Mouse (Mus musculus) forelimb bud, embryonic 11.5 days (tissue): ENCODE results near the gene Unc93b1.

Source experiments
- DNase-seq: peaks from one replicate; pipeline ENCODE4 v3.0.0-alpha.2; 2012; ENCODE audit warnings: low read depth, low spot score

Unc93b1 gene

GRCm38 (mm10) chr19:3913692-3914091, 21.3 kb upstream of the Unc93b1 start:
- no peak for DNase-seq

GRCm38 (mm10) chr19:3914535-3914934, 20.5 kb upstream of the Unc93b1 start:
- DNase-seq, result no peak

DNA sequence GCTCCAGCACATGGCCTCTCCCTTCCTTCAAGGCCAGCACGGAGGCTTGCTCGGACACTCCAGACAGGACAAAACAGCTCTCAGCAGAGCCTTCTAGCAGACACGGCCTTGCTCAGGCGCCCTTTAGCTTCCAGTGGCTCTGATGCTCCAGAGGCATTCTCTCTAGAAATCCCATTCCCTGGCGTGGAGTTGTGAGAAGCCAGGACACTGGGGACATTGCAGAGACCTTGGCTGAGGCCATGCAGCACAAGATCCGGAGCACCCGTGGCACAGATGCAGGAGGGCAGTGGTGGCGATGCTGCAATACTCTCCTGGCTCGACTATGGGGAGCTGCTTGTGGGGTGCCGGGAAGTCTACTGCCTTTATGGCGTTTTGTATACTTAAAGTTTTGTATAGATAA, 18.3 kb upstream of the Unc93b1 start:
- no peak for DNase-seq

- no peak for DNase-seq
Measured at GRCm38 (mm10) chr19:3919928-3920327, 15.1 kb upstream of the Unc93b1 start.

DNA sequence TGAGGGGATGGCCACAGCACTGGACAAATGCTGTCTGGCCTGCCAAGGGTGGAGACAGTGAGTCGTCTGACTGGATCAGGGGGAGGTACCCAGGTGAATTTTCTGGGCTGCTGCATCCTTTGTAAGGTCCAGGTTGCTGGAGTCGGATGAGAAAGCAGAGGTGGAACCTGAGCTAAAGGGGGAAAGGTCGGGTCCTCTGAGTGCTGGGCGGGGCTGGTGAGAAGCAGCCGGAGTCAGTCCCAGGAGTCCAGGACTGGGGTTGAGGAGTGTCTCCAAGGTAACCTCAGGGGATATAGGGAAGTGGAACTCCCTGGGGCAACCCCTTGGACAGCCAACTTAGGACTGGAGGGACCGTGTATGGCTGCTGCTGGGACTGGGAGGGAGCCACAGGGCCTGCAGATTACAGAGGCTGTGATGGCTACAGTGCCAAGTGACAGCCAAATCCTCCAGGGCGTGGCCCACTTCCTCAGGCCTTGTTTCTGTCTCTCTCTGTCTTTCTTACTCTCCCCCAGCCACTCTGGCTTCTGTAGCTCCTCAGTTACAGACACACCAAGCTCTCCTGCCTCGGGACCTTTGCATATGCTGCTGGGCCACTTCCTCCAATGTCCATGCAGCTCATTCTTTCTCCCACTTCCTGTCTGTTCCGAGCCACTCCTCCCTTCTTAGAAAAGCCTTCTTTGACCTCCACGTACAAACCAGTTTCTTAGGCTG, 12.2 kb upstream of the Unc93b1 start:
- no peak for DNase-seq

DNA sequence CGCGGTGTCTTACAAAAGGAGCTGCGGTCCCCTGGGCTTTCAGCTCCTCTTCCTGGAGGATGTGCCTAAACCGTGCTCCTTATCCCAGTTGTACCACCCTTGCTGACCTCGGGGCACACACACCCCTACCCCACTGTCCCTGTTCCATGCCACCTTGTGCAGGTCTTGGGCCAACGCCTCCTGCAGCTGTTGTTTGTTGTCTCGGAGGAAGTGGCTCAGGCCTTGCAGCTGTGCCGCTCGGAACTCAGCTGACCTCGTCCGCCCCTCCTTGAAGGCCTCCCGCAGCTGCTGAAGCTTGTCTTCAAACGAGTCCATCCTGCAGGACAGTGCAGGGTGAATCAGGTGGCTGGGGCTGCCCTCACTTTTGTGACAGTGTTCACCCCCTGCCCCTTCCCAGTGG, 11.4 kb upstream of the Unc93b1 start:
- DNase-seq, result no peak

DNA sequence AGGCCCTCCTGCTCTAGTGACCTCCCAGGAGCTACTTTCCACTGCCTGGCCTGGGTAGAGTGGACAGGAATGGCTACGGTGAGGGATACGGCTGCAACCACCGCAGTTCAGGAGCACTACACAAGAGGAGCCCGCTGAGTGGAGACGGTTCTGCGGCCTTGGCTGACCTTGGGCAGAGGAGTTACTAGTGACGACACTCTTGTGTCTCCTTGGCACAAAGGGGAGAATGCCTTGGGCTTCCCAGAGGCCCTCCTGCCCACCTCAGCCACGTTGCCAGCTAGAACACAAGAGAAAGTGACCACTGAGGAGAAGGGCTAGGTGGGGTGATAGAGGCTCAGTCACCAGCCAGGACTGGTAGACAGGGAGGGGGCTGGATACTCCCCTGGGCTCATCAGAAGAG, 10.8 kb upstream of the Unc93b1 start:
- DNase-seq, result no peak

DNA sequence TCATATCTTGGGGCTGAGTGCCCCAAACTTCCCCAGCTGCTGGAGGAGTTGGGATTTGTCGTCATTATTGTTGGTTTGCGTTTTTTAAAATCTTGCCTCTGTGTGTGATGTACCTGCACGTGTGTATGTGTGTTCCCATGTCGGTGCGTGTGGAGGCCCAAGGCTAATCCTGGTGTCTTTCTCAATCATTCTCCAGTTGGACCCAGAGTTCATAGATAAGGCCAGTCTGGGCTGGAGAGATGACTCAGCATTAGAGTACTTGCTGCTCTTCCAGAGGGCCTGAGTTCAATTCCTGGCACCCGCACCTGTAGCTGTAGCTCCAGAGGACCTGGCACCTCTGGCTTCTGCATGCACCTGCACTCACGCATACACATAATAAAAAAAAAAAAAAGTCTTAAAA, 10.1 kb upstream of the Unc93b1 start:
- no peak for DNase-seq

- no peak for DNase-seq
Measured at GRCm38 (mm10) chr19:3925859-3926258, 9.1 kb upstream of the Unc93b1 start.

GRCm38 (mm10) chr19:3926279-3926678, 8.7 kb upstream of the Unc93b1 start:
- DNase-seq, result no peak

GRCm38 (mm10) chr19:3926685-3927084, 8.3 kb upstream of the Unc93b1 start:
- no peak for DNase-seq

DNA sequence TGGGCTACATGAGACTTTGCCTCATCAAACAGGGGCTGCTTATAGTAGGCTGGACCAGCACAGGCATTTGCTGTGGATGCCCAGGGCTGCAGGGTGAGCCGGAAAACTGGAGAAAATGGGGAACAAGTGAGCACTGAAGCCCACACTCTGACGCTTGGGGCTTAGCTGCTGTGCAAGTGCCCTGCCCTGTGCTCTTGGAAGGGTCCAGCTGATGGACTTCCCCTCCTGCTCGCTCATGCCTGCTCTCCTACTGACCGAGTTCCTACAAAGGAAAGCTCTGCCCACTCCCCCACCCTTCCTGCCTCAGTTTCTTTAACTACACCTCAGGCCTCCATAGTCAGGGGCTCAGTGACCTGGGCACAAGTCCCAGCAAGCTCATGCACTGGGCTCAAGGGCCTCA, 7.0 kb upstream of the Unc93b1 start:
- no peak for DNase-seq

DNA sequence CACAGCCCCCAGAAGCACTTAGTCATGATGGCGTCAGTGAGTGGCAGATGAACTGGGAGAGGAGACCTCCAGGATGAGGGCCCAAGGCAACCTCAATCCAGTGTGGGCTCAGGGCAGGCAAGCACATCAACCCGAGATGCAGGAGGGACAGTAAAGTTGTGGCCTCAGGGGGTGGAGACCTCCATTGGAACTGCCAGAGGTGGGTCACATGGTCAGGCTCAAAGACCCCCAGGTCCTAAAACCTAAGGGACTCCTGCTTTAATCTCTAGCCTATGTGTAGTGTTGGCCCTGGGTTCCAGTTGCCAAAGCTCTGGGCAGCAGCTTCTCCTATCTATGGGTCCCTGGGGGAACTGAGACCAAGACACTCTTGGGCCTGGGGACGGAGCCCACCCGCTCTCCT, 6.2 kb upstream of the Unc93b1 start:
- DNase-seq, result no peak

GRCm38 (mm10) chr19:3929211-3929941, 5.6 kb upstream of the Unc93b1 start, which contains the start of gene Aldh3b1:
Aldh3b1 (minus strand) TSS chr19:3929808.
- no peak for DNase-seq

DNA sequence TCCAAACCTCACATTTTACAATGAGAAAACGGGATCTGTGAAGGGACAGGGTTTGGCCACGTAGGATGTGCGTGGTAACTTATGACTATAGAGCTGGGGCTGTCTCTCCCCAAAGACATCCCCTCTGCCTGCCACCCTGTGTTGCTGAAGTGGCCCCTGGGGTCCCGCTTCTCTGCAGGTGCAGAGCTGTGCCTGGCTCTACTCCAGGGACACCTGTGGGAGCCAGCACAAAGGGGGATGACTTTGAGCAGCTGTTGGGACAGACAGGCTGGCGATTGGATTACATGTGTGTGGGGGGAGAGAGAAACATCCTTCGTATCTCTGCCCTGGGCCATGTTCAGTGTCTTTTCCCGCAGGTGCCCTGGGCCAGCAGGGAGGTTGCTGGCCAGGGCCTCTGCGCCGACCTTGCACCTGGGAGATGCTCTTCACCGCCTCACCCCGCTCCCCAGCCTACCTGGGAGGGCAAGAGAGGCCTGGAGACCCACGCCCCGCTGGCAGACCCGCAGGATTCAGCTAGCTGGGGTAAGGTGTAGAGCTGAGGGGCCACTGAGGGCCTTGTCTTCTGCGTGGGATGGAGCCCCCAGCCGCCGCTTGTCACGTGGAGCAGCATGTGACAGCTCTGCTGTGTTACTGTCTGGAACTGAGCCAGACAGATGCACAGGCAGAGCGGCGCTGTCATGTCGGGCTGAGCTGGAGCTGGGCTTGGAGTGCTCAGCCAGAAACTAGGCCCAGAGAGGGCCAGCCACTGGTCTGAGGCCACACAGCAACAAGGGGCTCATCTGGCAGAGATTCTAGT, 4.5 kb upstream of the Unc93b1 start:
- DNase-seq, result no peak

DNA sequence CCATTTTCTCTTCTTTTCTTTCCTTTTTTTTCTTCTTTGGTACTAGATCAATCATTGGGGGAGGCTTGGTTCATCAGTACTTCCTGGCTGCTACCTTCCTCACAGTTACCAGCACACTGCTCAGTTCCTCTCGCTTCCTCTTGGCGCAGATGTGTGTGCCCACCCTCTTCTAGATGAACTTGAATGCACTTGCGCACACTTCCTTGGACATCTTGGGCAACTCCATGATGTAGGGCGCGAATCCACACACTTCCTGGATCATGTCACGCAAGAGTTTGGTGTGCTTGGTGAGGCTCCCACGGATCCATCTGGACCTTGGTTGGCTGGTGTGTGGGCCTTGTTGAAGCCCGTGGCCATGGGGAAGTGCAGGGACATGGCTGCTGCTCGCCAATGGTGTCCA, 3.3 kb upstream of the Unc93b1 start:
- no peak for DNase-seq

GRCm38 (mm10) chr19:3935896-3936850, 1.2 kb downstream of the Unc93b1 start:
- DNase-seq, result no peak

GRCm38 (mm10) chr19:3942315-3942714, 7.3 kb downstream of the Unc93b1 start:
- no peak for DNase-seq

GRCm38 (mm10) chr19:3942986-3943735, 8.2 kb downstream of the Unc93b1 start:
- DNase-seq, result no peak

GRCm38 (mm10) chr19:3945872-3946564, 11.0 kb downstream of the Unc93b1 start:
- no peak for DNase-seq
